Mouse (Mus musculus): ENCODE measurements around the gene Ghrl. TPM values are rescaled to one million over a fixed set of nuclear protein-coding genes. Genes with fewer than 3 reads are reported as not detected.
"Not testable (repeated sequence)": the region's sequence is repeated elsewhere in the genome, so short reads cannot be mapped to it uniquely, and the experiment has no call there.

The Ghrl gene
- under 1 TPM in 1 of 2 experiments, not detected in 1; 0.37 TPM for total RNA-seq (2021)
- long read RNA-seq, experiment 1 = 0 reads
- long read RNA-seq, experiment 2 = 0 reads

DNA sequence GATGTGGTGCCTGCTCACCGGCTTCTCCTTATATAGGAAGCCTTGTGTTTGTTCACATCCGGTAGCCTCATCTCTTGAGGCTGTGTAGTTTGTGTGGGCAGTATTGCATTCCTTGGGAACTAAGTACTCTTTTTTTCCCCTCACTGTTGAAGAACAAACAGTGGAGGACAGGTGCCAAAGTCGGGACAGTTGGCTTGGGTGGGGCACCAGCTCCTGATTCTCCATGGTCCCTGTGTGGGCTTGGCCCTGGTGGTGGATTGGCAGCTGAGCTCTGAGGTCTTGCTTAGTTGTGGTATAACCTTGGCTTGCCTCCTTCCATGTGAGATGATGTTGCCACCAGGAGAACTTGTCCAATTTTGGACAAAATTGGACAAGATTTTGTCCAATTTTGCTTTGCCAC is at the start of gene Ghrl:
Ghrl (minus strand) TSS at position 3 of the 400 bp plus-strand sequence.
- DNase-seq = no peak
- intact Hi-C loops (cut with DNase I; ENCODE audit: low total_unique reads) = no loop called here

GRCm38 (mm10) chr6:113768804-113769203 is 49.1 kb upstream of the Ghrl start:
- no peak for DNase-seq
- intact Hi-C loops (cut with DNase I; ENCODE audit: low total_unique reads) = no loop called here

DNA sequence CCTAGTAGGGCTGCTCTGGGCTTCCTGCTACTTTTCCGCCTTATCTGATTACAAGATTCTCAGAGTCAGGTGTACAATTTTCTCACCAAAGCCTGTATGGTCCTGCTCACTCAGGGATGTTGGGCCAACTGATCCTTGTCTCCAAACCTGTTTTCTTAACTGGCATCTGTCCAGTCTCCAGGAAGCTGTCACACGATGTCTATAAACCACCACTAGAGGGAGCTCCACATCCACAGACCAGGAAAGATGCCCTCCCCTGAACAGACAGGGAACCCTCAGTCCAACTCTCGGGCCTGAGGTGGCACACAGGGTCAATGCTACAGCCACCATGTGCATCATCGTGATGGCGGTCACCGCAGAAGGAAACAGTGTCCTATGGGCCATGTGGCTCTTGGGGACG is 42.0 kb upstream of the Ghrl start:
- DNase-seq = peak; percentile 34
- intact Hi-C loops (cut with DNase I; ENCODE audit: low total_unique reads) = loop anchor here (5.0 kb wide), 1 partner anchor 311 kb away; no protein-coding TSS in a partner anchor

DNA sequence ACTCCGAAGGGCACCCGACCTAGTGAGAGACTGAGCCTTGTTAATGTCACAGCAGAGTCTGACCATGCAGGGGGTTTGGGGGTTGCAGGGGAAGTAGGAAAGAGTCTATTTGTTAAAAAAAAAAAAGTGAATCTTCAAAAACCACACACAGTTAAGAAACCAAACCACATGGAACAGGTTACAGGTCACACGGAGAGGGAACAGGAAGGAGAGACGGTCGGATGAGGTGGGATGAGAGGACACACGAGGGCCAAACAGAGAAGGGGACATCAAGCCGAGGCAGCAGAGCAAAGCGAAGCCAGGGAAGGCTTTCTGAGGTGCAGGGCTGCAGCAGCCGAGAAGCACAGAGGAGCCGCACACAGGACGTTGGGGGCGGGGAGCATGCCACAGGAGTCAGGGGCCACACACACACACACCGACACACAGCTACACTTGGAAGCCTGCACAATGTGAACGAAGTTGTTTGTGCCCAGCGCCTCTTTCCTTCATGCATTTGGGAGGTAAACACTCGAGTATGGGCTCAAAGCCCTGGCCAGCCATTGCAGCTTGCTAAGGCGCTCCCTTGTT is 29.5 kb upstream of the Ghrl start:
- intact Hi-C loops (cut with DNase I; ENCODE audit: low total_unique reads) = no loop called here
- DNase-seq = no peak

DNA sequence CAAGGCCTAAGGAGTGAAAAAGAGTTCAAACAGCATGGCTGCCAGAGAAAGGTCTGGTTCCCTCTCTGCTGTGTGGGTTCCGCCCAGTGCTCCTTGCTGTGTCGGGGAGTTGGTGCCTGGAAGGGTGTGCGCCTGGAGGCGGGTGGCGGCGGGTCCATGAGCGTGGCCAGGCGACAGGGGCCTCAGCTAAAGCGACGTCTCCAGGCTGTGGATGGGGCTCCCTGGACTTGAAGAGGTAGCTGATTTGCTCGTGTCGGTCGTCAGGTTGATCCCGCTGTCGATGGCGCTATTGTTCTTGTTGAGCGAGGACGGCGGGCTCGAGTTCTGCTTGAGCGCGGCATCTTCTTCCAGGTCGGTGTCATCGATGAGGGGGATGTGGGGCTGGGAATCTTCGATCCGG is 28.7 kb upstream of the Ghrl start:
- intact Hi-C loops (cut with DNase I; ENCODE audit: low total_unique reads) = no loop called here
- no peak for DNase-seq

- intact Hi-C loops (cut with DNase I; ENCODE audit: low total_unique reads) = no loop called here
- no peak for DNase-seq
These were observed 27.6 kb upstream of the Ghrl start for GRCm38 (mm10) chr6:113747284-113747683.

- intact Hi-C loops (cut with DNase I; ENCODE audit: low total_unique reads) = no loop called here
- no peak for DNase-seq
These were observed 25.4 kb upstream of the Ghrl start for GRCm38 (mm10) chr6:113745117-113745516.

DNA sequence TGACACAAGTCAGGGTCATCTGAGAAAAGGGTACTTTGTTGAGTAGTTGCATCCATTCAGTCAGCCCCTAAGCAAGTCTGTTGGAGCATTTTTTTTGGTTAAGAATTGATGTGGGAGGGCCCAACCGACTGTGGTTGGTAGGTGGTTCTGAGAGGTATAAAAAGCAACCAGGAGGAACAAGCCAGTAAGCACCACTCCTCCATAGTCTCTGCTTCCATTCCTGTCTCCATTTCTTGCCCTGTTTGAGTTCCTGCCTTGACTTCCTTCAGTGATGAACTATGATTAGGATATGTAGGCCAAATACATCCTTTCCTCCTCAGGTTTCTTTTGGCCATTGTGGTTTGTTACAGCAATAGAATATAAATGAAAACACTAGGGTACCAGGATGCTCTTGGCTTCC is 23.4 kb upstream of the Ghrl start:
- no peak for DNase-seq
- intact Hi-C loops (cut with DNase I; ENCODE audit: low total_unique reads) = no loop called here

DNA sequence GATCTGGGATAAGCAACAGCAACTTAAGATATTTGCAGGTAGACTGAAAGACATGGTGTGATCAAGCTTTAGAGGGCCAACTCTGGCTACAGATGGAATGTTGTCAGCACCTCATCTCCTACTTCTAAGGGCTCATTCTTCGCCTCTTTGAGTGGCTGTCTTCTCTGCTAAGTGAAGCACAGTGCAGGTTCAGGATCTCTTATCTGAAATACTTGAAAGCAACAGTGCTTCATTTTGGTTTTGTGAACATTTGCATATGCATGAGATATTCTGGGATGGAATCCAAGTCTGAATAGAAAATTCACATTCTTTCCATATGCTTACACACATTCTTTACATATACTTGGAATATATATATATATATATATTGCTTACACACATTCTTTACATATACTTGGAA is 22.6 kb upstream of the Ghrl start:
- DNase-seq = no peak
- intact Hi-C loops (cut with DNase I; ENCODE audit: low total_unique reads) = no loop called here

DNA sequence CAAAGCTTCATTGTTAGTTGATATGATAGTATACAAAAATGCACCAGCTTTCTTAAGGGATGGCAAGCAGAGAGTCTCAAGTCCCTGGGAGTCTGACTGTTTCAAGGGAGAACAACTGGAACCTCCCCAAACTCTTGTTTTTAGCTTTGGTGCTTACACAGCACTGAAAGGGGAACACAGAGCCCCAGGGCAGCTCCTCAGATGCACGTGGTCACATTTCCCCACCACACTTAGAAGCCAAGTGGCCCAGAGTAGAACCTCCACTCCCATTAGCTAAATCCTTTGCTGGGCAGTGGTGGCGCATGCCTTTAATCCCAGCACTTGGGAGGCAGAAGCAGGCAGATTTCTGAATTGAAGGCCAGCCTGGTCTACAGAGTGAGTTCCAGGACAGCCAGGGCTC is 21.7 kb upstream of the Ghrl start:
- intact Hi-C loops (cut with DNase I; ENCODE audit: low total_unique reads) = no loop called here
- no peak for DNase-seq

- intact Hi-C loops (cut with DNase I; ENCODE audit: low total_unique reads) = no loop called here
- peak; percentile 84 for DNase-seq
These were observed 20.8 kb upstream of the Ghrl start, which contains the start of gene Sec13 for GRCm38 (mm10) chr6:113740236-113741217. Gene Sec13, minus strand, starts transcription at chr6:113740743.

GRCm38 (mm10) chr6:113737318-113738046 is 17.8 kb upstream of the Ghrl start:
- intact Hi-C loops (cut with DNase I; ENCODE audit: low total_unique reads) = no loop called here
- DNase-seq = no peak

DNA sequence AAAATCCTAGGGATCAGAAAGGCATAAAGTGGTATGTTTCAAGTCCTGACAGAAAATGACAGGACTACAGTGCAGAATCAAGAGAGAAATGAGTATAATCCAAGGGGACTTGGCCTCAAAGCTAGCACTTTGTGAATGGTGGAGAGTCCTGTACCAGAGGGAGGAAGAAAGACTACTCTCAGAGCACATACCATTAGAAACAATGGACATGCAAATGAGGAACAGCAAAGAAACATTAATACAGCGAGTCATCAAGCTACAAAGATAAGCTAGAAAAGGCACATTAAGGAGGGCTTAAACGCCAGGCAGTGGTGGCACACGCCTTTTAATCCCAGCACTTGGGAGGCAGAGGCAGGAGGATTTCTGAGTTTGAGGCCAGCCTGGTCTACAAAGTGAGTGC is 11.6 kb upstream of the Ghrl start:
- intact Hi-C loops (cut with DNase I; ENCODE audit: low total_unique reads) = no loop called here
- DNase-seq = no peak

DNA sequence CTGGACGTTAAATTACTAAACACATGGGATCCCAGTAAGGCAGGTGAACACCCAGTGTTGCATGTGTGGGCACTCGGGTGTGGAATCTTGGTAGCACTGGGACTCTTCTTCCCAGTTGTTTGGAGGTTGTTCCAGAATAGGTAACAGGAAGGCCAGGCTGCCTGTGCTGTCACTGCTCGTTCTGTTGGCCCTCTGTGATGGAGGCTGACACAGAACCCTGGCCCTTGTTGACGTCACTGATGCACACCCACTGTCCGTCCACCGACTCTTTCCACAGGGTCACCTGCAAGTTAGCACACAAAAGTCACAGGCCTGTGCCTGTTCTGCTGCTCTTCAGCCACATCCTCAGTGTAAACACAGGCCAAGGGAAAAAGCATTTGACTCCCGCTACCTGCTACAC is 8.5 kb upstream of the Ghrl start:
- no peak for DNase-seq
- intact Hi-C loops (cut with DNase I; ENCODE audit: low total_unique reads) = no loop called here

GRCm38 (mm10) chr6:113721061-113721460 is 1.4 kb upstream of the Ghrl start:
- intact Hi-C loops (cut with DNase I; ENCODE audit: low total_unique reads) = no loop called here

DNA sequence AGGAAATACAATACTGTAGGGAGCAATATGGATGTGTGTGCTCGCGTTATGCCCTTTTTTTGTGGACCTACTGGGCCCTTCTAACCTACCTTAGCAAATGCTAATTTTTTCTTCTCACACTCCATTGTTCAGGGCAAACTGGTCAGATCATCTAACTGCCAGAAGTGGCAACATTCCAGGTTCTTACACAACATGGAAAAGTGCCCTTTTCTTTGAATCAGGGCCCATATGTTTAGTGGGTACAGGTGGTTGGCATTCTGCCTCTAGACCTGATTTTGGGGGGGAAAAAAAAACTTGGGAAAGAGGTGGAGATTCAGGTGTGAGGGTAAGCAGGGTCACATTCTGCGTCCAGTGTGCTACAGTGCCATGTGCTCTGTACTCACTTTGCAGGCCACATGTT is 2.1 kb downstream of the Ghrl start:
- intact Hi-C loops (cut with DNase I; ENCODE audit: low total_unique reads) = no loop called here
- no peak for DNase-seq

More at GRCm38 (mm10) chr6:113721061-113721460, 1.4 kb upstream of the Ghrl start:
- DNase-seq = no peak

DNA sequence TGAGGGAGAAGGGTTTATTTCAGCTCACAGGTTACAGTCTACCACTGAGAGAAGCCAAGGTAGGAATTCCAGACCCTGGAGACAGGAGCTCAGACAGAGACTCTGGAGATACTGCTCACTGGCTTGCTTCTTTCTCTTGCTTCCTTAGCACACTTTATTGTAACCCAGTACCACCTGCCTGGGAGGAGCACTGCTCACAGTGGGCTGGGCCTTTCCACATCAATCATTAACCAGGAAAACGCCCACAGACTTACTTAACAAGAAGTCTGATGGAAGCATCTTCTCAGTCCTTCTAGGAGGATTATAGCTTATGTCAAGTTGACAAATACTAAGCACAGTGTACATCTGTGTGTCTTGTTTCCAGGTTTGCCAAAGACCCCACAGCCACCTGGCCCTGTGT is 4.9 kb downstream of the Ghrl start:
- intact Hi-C loops (cut with DNase I; ENCODE audit: low total_unique reads) = no loop called here
- DNase-seq = no peak

- no peak for DNase-seq
- intact Hi-C loops (cut with DNase I; ENCODE audit: low total_unique reads) = no loop called here
These were observed 5.4 kb downstream of the Ghrl start for GRCm38 (mm10) chr6:113714276-113714675.

DNA sequence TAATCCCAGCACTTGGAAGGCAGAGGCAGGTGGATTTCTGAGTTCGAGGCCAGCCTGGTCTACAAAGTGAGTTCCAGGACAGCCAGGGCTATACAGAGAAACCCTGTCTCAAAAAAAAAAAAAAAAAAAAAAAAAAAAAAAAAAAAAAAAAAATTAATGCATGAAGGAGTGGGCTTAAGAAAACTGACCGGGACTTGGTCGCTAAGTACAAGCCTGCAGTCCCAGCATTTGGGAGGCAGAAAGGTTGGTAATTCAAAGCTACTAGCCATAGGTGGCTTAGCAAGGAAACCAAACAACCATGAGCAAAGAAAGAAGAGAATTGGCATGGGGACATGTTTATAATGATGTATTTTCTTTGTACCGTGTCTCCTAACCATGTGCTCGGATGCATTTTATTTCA is 6.3 kb downstream of the Ghrl start:
- intact Hi-C loops (cut with DNase I; ENCODE audit: low total_unique reads) = not testable (repeated sequence)

GRCm38 (mm10) chr6:113712718-113713117 is 7.0 kb downstream of the Ghrl start:
- intact Hi-C loops (cut with DNase I; ENCODE audit: low total_unique reads) = no loop called here
- no peak for DNase-seq

More for the DNA sequence above, 6.3 kb downstream of the Ghrl start:
- not testable (repeated sequence) for DNase-seq
